In genomic region chr16:91553625-91554024, GRCm38 (mm10) we compare ENCODE assay signal across 8 mouse cellular contexts. TPM values are rescaled to one million over a fixed set of nuclear protein-coding genes. Genes with fewer than 3 reads are reported as not detected.
DNase-seq lines count a peak whose midpoint lies in the region; ATAC-seq and TF ChIP-seq lines count a peak whose summit lies in the region.

No protein-coding gene starts in this region.

- H3K4me1 ChIP-seq in forebrain, embryonic 15.5 days = peaks cover 24% of the 10 kb centered on the region
- H3K4me1 ChIP-seq in forebrain, embryonic 13.5 days = peaks cover 21% of the 10 kb centered on the region
- peaks cover 13 to 54% of the 10 kb centered on the region in 2 experiments for H3K4me1 ChIP-seq in CH12.LX (ENCODE audit: control insufficient read depth in 1 of 2, insufficient read depth in 2 of 2)
- H3K4me1 ChIP-seq in heart, embryonic 16.5 days (ENCODE audit: control insufficient read depth, insufficient read depth, low read length) = peaks cover 61% of the 10 kb centered on the region
- H3K4me1 ChIP-seq in lung, embryonic 15.5 days = peaks cover 27% of the 10 kb centered on the region
- peaks cover 16% of the 10 kb centered on the region for H3K4me1 ChIP-seq in forebrain, embryonic 16.5 days (replicated peaks; ENCODE audit: control insufficient read depth, insufficient read depth, low read length)
- H3K4me1 ChIP-seq in midbrain, postnatal 0 days (ENCODE audit: insufficient read depth, low read length) = peaks cover 9% of the 10 kb centered on the region; the same call in 1 of the 2 replicates

- no peak overlapping the region for H3K9ac ChIP-seq in forebrain, embryonic 15.5 days (replicated peaks)
- no peak overlapping the region for H3K9ac ChIP-seq in forebrain, embryonic 13.5 days
- H3K9ac ChIP-seq in CH12.LX (ENCODE audit: insufficient read depth, low read depth) = no peak overlapping the region
- peak overlapping the region; percentile 59 for H3K9ac ChIP-seq in heart, embryonic 16.5 days (ENCODE audit: low read length)
- H3K9ac ChIP-seq in lung, embryonic 15.5 days = no peak overlapping the region
- no peak overlapping the region for H3K9ac ChIP-seq in forebrain, embryonic 16.5 days (replicated peaks; ENCODE audit: low read depth, low read length)
- no peak overlapping the region for H3K9ac ChIP-seq in midbrain, postnatal 0 days (replicated peaks; ENCODE audit: low read length, poor library complexity, severe bottlenecking)

- no peak for TF ChIP-seq RAD21 in CH12.LX (IDR thresholded peaks at IDR 0.05; ENCODE audit: low read depth, low read length)

- no peak for ATAC-seq in forebrain, embryonic 15.5 days (replicated peaks)
- ATAC-seq in forebrain, embryonic 13.5 days = no peak
- no peak for ATAC-seq in heart, embryonic 16.5 days (replicated peaks; ENCODE audit: extremely low read depth, insufficient read depth, low FRiP score)
- peak; percentile 41; the same call in 1 of the 2 replicates for ATAC-seq in lung, embryonic 15.5 days (ENCODE audit: borderline replicate concordance, extremely low read depth, low FRiP score, low TSS enrichment)
- no peak for ATAC-seq in forebrain, embryonic 16.5 days
- ATAC-seq in midbrain, postnatal 0 days (ENCODE audit: low FRiP score) = no peak

- H3K27ac ChIP-seq in forebrain, embryonic 15.5 days (replicated peaks) = no peak overlapping the region
- no peak overlapping the region for H3K27ac ChIP-seq in forebrain, embryonic 13.5 days
- no peak overlapping the region for H3K27ac ChIP-seq in CH12.LX (ENCODE audit: insufficient read depth, low read depth)
- peak overlapping the region; percentile 66 for H3K27ac ChIP-seq in heart, embryonic 16.5 days (ENCODE audit: low read length)
- no peak overlapping the region for H3K27ac ChIP-seq in lung, embryonic 15.5 days
- H3K27ac ChIP-seq in forebrain, embryonic 16.5 days (ENCODE audit: low read length) = no peak overlapping the region
- no peak overlapping the region for H3K27ac ChIP-seq in midbrain, postnatal 0 days (ENCODE audit: low read depth, low read length)

- H3K79me2 ChIP-seq in CH12.LX (replicated peaks; ENCODE audit: control insufficient read depth, extremely low read depth, insufficient read depth, poor library complexity, severe bottlenecking) = peaks cover 51% of the 10 kb centered on the region

- peaks cover 9% of the 10 kb centered on the region; the same call in 1 of the 2 replicates for H3K36me3 ChIP-seq in forebrain, embryonic 15.5 days
- H3K36me3 ChIP-seq in forebrain, embryonic 13.5 days (ENCODE audit: poor library complexity, severe bottlenecking) = peaks cover 19% of the 10 kb centered on the region
- H3K36me3 ChIP-seq in CH12.LX (replicated peaks in 1 of 2; ENCODE audit: control insufficient read depth in 1 of 2, insufficient read depth in 1 of 2, low read length in 1 of 2) = peaks cover 62 to 82% of the 10 kb centered on the region in 2 experiments
- peaks cover 33% of the 10 kb centered on the region for H3K36me3 ChIP-seq in heart, embryonic 16.5 days (ENCODE audit: control insufficient read depth, insufficient read depth)
- H3K36me3 ChIP-seq in lung, embryonic 15.5 days = peaks cover 17% of the 10 kb centered on the region
- H3K36me3 ChIP-seq in forebrain, embryonic 16.5 days (ENCODE audit: control insufficient read depth, insufficient read depth) = 0 out of 2 replicates have a peak, but pooled peaks cover 4% of the 10 kb centered on the region
- H3K36me3 ChIP-seq in midbrain, postnatal 0 days (ENCODE audit: insufficient read depth, low read length) = peaks cover 18% of the 10 kb centered on the region

- DNase-seq in CH12.LX (ENCODE audit: extremely low read depth) = no peak
- DNase-seq in midbrain, postnatal 0 days (ENCODE audit: low spot score) = no peak
- no peak for DNase-seq in ovary, postnatal 10 days (ENCODE audit: low spot score)

- H3K9me3 ChIP-seq in forebrain, embryonic 15.5 days = no peaks in the 10 kb centered on the region
- H3K9me3 ChIP-seq in forebrain, embryonic 13.5 days (replicated peaks) = no peaks in the 10 kb centered on the region
- no peaks in the 10 kb centered on the region for H3K9me3 ChIP-seq in CH12.LX (replicated peaks; ENCODE audit: low read length)
- no peaks in the 10 kb centered on the region for H3K9me3 ChIP-seq in heart, embryonic 16.5 days (replicated peaks; ENCODE audit: control insufficient read depth, low read length)
- no peaks in the 10 kb centered on the region for H3K9me3 ChIP-seq in lung, embryonic 15.5 days
- no peaks in the 10 kb centered on the region for H3K9me3 ChIP-seq in forebrain, embryonic 16.5 days (ENCODE audit: control insufficient read depth, low read length)
- no peaks in the 10 kb centered on the region for H3K9me3 ChIP-seq in midbrain, postnatal 0 days (ENCODE audit: low read length)

- TF ChIP-seq POLR2A in CH12.LX (IDR thresholded peaks at IDR 0.05; ENCODE audit: low read depth, low read length) = no peak

- TF ChIP-seq CTCF in CH12.LX (conservative IDR thresholded peaks at IDR 0.05 in 1 of 2, IDR thresholded peaks at IDR 0.05 in 1 of 2; ENCODE audit: low read depth in 2 of 2, low read length in 2 of 2) = no peak
- no peak for TF ChIP-seq CTCF in midbrain, postnatal 0 days (IDR thresholded peaks at IDR 0.05)

- peak overlapping the region; percentile 1; the same call in 1 of the 2 replicates for H3K4me2 ChIP-seq in forebrain, embryonic 15.5 days (replicated peaks)
- H3K4me2 ChIP-seq in forebrain, embryonic 13.5 days = no peak overlapping the region
- no peak overlapping the region for H3K4me2 ChIP-seq in CH12.LX (ENCODE audit: insufficient read depth, low read depth, poor library complexity, severe bottlenecking)
- H3K4me2 ChIP-seq in heart, embryonic 16.5 days (ENCODE audit: low read depth, low read length) = peak overlapping the region; percentile 49
- H3K4me2 ChIP-seq in lung, embryonic 15.5 days = peak overlapping the region; percentile 25
- H3K4me2 ChIP-seq in forebrain, embryonic 16.5 days (ENCODE audit: low read length) = no peak overlapping the region
- no peak overlapping the region for H3K4me2 ChIP-seq in midbrain, postnatal 0 days (ENCODE audit: low read depth, low read length, poor library complexity, severe bottlenecking)

- H3K27me3 ChIP-seq in forebrain, embryonic 15.5 days = no peaks in the 10 kb centered on the region
- H3K27me3 ChIP-seq in forebrain, embryonic 13.5 days = no peaks in the 10 kb centered on the region
- no peaks in the 10 kb centered on the region for H3K27me3 ChIP-seq in CH12.LX (replicated peaks)
- no peaks in the 10 kb centered on the region for H3K27me3 ChIP-seq in heart, embryonic 16.5 days (ENCODE audit: control insufficient read depth, insufficient read depth, low read length)
- H3K27me3 ChIP-seq in lung, embryonic 15.5 days = no peaks in the 10 kb centered on the region
- no peaks in the 10 kb centered on the region for H3K27me3 ChIP-seq in forebrain, embryonic 16.5 days (replicated peaks; ENCODE audit: control insufficient read depth, insufficient read depth, low read length)
- H3K27me3 ChIP-seq in midbrain, postnatal 0 days (ENCODE audit: insufficient read depth, low read length) = no peaks in the 10 kb centered on the region

- dilution Hi-C loops in CH12.LX (cut with MboI; ENCODE audit: extremely low pct_ligation_motif_present, extremely low pct_unique_long_range_greater_than_20kb, low sequenced_read_pairs) = no loop called here

- H3K4me3 ChIP-seq in forebrain, embryonic 15.5 days = no peak overlapping the region
- no peak overlapping the region for H3K4me3 ChIP-seq in forebrain, embryonic 13.5 days
- H3K4me3 ChIP-seq in CH12.LX (replicated peaks in 1 of 3; ENCODE audit: low read depth in 2 of 3, low read length in 2 of 3, poor library complexity in 1 of 3) = no peak overlapping the region
- 0 out of 2 replicates have a peak overlapping the region, but pooled peaks have one; percentile 15 for H3K4me3 ChIP-seq in heart, embryonic 16.5 days (ENCODE audit: low read length)
- H3K4me3 ChIP-seq in lung, embryonic 15.5 days = no peak overlapping the region
- H3K4me3 ChIP-seq in forebrain, embryonic 16.5 days (replicated peaks; ENCODE audit: low read length) = no peak overlapping the region
- no peak overlapping the region for H3K4me3 ChIP-seq in midbrain, postnatal 0 days (ENCODE audit: low read depth, low read length)

- in situ Hi-C loops in CH12.LX (cut with MboI; ENCODE audit: low pct_ligation_motif_present, low pct_unique_long_range_greater_than_20kb, low sequenced_read_pairs) = no loop called here

- no peak for TF ChIP-seq EP300 in CH12.LX (IDR thresholded peaks at IDR 0.05; ENCODE audit: low read length)

- 69% methylated on average over 12 of the region's 12 CpGs for WGBS in forebrain, embryonic 15.5 days
- WGBS in forebrain, embryonic 13.5 days = 65% methylated on average over 12 of the region's 12 CpGs
- 27% methylated on average over 12 of the region's 12 CpGs for WGBS in heart, embryonic 16.5 days
- 36% methylated on average over 12 of the region's 12 CpGs for WGBS in lung, embryonic 15.5 days
- 54% methylated on average over 12 of the region's 12 CpGs for WGBS in forebrain, embryonic 16.5 days
- 66% methylated on average over 12 of the region's 12 CpGs for WGBS in midbrain, postnatal 0 days

RNA-seq across cellular contexts. Expression of gene Ifngr2, which starts 6.8 kb away (rescaled TPM):
- 104 and 105 TPM in 2 replicates for polyA plus RNA-seq in forebrain, embryonic 15.5 days (2015; fragmentation: Nextera tagmentation; extraction: Ambion mirVana)
- 44.9 and 63.0 TPM in 2 replicates for polyA plus RNA-seq in forebrain, embryonic 13.5 days (2015; fragmentation: Nextera tagmentation; extraction: Ambion mirVana)
- total RNA-seq in CH12.LX (2012; rRNA removed) (26.3 and 36.1 TPM in 2 replicates), CH12.LX (2014; rRNA removed) (29.6 and 32.1 TPM in 2 replicates)
- polyA plus RNA-seq in CH12.LX (2012; ENCODE audit: insufficient read length, low read depth) = 38.8 and 39.2 TPM in 2 replicates
- polyA plus RNA-seq in heart, embryonic 16.5 days (2015; fragmentation: Nextera tagmentation; extraction: Ambion mirVana) = 134 and 141 TPM in 2 replicates
- 47.9 and 50.2 TPM in 2 replicates for polyA plus RNA-seq in lung, embryonic 15.5 days (2015; fragmentation: Nextera tagmentation; extraction: Ambion mirVana)
- 118 and 124 TPM in 2 replicates for polyA plus RNA-seq in forebrain, embryonic 16.5 days (2015; fragmentation: Nextera tagmentation; extraction: Ambion mirVana)
- total RNA-seq in midbrain, postnatal 0 days (2014; rRNA removed) = 59.3 and 75.1 TPM in 2 replicates
- 140 and 141 TPM in 2 replicates for polyA plus RNA-seq in midbrain, postnatal 0 days (2015; fragmentation: Nextera tagmentation; extraction: Ambion mirVana)

RNA-seq across cellular contexts. Expression of gene Tmem50b, which starts 44.0 kb away (rescaled TPM):
- polyA plus RNA-seq in forebrain, embryonic 15.5 days (2015; fragmentation: Nextera tagmentation; extraction: Ambion mirVana) = 83.2 and 89.2 TPM in 2 replicates
- 49.9 and 55.6 TPM in 2 replicates for polyA plus RNA-seq in forebrain, embryonic 13.5 days (2015; fragmentation: Nextera tagmentation; extraction: Ambion mirVana)
- total RNA-seq in CH12.LX (2012; rRNA removed) = 6.1 and 9.7 TPM in 2 replicates
- 12.7 and 14.5 TPM in 2 replicates for total RNA-seq in CH12.LX (2014; rRNA removed)
- polyA plus RNA-seq in CH12.LX (2012; ENCODE audit: insufficient read length, low read depth) = 15.9 TPM in 2 replicates
- polyA plus RNA-seq in heart, embryonic 16.5 days (2015; fragmentation: Nextera tagmentation; extraction: Ambion mirVana) = 67.4 and 74.5 TPM in 2 replicates
- polyA plus RNA-seq in lung, embryonic 15.5 days (2015; fragmentation: Nextera tagmentation; extraction: Ambion mirVana) = 40.4 and 45.3 TPM in 2 replicates
- 93.8 and 101 TPM in 2 replicates for polyA plus RNA-seq in forebrain, embryonic 16.5 days (2015; fragmentation: Nextera tagmentation; extraction: Ambion mirVana)
- total RNA-seq in midbrain, postnatal 0 days (2014; rRNA removed) = 78.2 and 83.9 TPM in 2 replicates
- polyA plus RNA-seq in midbrain, postnatal 0 days (2015; fragmentation: Nextera tagmentation; extraction: Ambion mirVana) = 103 and 107 TPM in 2 replicates

Comparison
In these comparisons a context has a peak if more than half of its experiments do, and no peak if none do; other contexts are left out.
1. H3K4me2 ChIP-seq: peak in forebrain, embryonic 15.5 days (single experiment), heart, embryonic 16.5 days (single experiment) and lung, embryonic 15.5 days (single experiment); none in forebrain, embryonic 13.5 days (single experiment), CH12.LX (single experiment), forebrain, embryonic 16.5 days (single experiment) and midbrain, postnatal 0 days (single experiment).